Mouse (Mus musculus) hindbrain, embryonic 14.5 days (tissue): ENCODE data around the gene Itprid1. TPM values are rescaled to one million over a fixed set of nuclear protein-coding genes. Genes with fewer than 3 reads are reported as not detected.

Source experiments
- ATAC-seq: fragments of 200-750 bp; cut with Nextera tagmentation; 2 replicates; pipeline ENCODE4 v1.8.0; 2017; ENCODE audit warnings: moderate number of reproducible peaks, mild to moderate bottlenecking, moderate TSS enrichment, moderate library complexity; ENCODE audit not compliant: low FRiP score
- DNase-seq: peaks from one replicate; pipeline ENCODE4 v3.0.0-alpha.2; 2015; ENCODE audit warnings: low spot score
- H3K27ac ChIP-seq: fragments of 300-500 bp; sonication (generic); 2 replicates; pipeline ENCODE4 v1.5.1; 2014; ENCODE audit warnings: mild to moderate bottlenecking, moderate library complexity
- H3K27me3 ChIP-seq: fragments of 300-500 bp; sonication (generic); 2 replicates; pipeline ENCODE4 v1.6.1; 2014; ENCODE audit warnings: mild to moderate bottlenecking, low read length, mixed read lengths; ENCODE audit not compliant: control insufficient read depth, insufficient read depth
- H3K36me3 ChIP-seq: fragments of 300-500 bp; sonication (generic); replicated peaks from 2 replicates; pipeline ENCODE4 v1.6.1; 2014; ENCODE audit not compliant: control insufficient read depth, insufficient read depth
- H3K4me1 ChIP-seq: fragments of 300-500 bp; sonication (generic); replicated peaks from 2 replicates; pipeline ENCODE4 v1.6.1; 2014; ENCODE audit warnings: antibody characterized with exemption, low read length, mixed read lengths; ENCODE audit not compliant: control insufficient read depth, insufficient read depth
- H3K4me2 ChIP-seq: fragments of 300-500 bp; sonication (generic); replicated peaks from 2 replicates; pipeline ENCODE4 v1.6.1; 2014; ENCODE audit warnings: mild to moderate bottlenecking, moderate library complexity
- H3K4me3 ChIP-seq: fragments of 300-500 bp; sonication (generic); replicated peaks from 2 replicates; pipeline ENCODE4 v1.5.1; 2014; ENCODE audit warnings: mild to moderate bottlenecking, low read length
- H3K9ac ChIP-seq: fragments of 300-500 bp; sonication (generic); 2 replicates; pipeline ENCODE4 v1.6.1; 2014
- H3K9me3 ChIP-seq: fragments of 300-500 bp; sonication (generic); 2 replicates; pipeline ENCODE4 v1.6.1; 2016; ENCODE audit warnings: low read length; ENCODE audit not compliant: control insufficient read depth
- WGBS: fragments of 180-500 bp; shearing (Covaris S2); extraction: QIAGEN DNeasy Blood & Tissue Kit; methylation state at CpG from one replicate; pipeline ENCODE4 v1.1.7; 2014; 5-methylcytosine and 5-hydroxymethylcytosine counted together
- polyA plus RNA-seq: library from polyadenylated mRNA; unstranded; fragments of >200 nt; fragmentation: Nextera tagmentation; extraction: Ambion mirVana; gene quantifications from 2 replicates; pipeline ENCODE4 v1.2.1, GENCODE M21; 2014

Gene Itprid1
- not detected in 2 replicates for polyA plus RNA-seq

GRCm38 (mm10) chr6:55836650-55837320 is at the start of gene Itprid1:
TSS of gene Itprid1 (plus strand) at chr6:55836895.
- no peak within 1 kb of the TSS for H3K27ac ChIP-seq
- ATAC-seq (no peak), DNase-seq (no peak)
- no peaks in the 10 kb centered on the region for H3K27me3 ChIP-seq
- no peaks in the 10 kb centered on the region for H3K4me1 ChIP-seq
- no peak within 1 kb of the TSS for H3K9ac ChIP-seq
- H3K4me3 ChIP-seq = no peak within 1 kb of the TSS
- WGBS = 88% methylated on average over 8 of the region's 8 CpGs
- no peaks in the 10 kb centered on the region for H3K36me3 ChIP-seq
- H3K9me3 ChIP-seq = no peaks in the 10 kb centered on the region
- H3K4me2 ChIP-seq = no peak within 1 kb of the TSS

DNA sequence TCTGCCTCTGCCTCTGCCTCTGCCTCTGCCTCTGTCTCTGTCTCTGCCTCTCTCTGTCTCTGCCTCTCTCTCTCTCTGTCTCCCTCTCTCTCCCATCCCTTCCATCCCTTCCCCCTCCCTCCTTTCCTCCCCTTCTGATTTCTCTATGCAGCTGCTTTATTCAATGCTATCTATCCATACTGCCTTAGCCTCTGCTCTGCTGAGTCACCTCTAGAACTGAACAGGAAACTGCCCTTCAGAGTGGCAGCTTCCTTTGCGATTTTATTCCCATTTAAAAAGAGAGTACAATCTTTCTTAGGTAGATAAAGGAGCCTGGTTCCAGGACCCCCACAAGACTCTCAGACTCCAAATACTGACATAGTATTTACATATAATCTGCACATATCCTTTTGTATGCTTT is 47.1 kb upstream of the Itprid1 start:
- DNase-seq = no peak
- H3K9ac ChIP-seq = no peak overlapping the region
- no peaks in the 10 kb centered on the region for H3K9me3 ChIP-seq
- 73% methylated on average over 1 of the region's 1 CpGs for WGBS
- ATAC-seq = no peak
- H3K27ac ChIP-seq = no peak overlapping the region
- no peaks in the 10 kb centered on the region for H3K27me3 ChIP-seq
- H3K4me3 ChIP-seq = no peak overlapping the region
- no peak overlapping the region for H3K4me2 ChIP-seq
- H3K4me1 ChIP-seq = peaks cover 19% of the 10 kb centered on the region
- no peaks in the 10 kb centered on the region for H3K36me3 ChIP-seq

DNA sequence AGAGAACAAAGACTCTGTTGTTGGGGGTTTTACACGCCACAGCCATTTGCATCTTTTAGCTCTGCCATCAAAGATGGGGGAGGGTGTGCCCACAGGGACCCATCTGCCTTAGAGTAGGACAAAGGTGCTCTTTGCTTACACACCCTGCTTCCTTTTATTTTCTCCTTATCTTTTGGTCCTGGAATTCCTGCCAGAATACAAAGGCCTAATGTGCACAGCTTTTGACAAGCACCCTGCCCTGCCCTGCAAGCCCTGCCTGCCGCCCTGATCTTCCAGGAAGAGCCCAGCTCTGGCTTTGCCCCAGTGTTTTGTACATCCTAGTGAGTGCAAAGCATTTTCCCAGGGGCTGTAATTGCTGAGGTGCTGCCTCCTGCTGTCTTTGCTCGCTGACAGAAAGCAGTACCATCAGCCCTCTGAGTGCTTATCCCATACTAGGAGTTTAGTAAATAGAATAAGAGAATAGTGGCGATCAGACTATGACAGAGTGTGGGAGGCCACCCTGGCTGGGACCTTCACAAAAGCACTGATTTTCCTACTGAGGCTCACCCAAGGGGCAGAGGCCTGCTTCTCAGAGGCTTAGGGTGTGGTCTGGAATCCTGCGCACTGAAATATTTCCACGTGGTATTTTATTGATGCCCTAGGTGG is 44.7 kb upstream of the Itprid1 start:
- H3K9ac ChIP-seq = peak overlapping the region; percentile 2
- H3K4me2 ChIP-seq = no peak overlapping the region
- DNase-seq = peak; percentile 42
- ATAC-seq = peak; percentile 72
- no peaks in the 10 kb centered on the region for H3K9me3 ChIP-seq
- H3K27me3 ChIP-seq = no peaks in the 10 kb centered on the region
- WGBS = 9% methylated on average over 6 of the region's 6 CpGs
- peaks cover 19% of the 10 kb centered on the region for H3K4me1 ChIP-seq
- H3K36me3 ChIP-seq = no peaks in the 10 kb centered on the region
- H3K4me3 ChIP-seq = no peak overlapping the region
- peak overlapping the region; percentile 80 for H3K27ac ChIP-seq

DNA sequence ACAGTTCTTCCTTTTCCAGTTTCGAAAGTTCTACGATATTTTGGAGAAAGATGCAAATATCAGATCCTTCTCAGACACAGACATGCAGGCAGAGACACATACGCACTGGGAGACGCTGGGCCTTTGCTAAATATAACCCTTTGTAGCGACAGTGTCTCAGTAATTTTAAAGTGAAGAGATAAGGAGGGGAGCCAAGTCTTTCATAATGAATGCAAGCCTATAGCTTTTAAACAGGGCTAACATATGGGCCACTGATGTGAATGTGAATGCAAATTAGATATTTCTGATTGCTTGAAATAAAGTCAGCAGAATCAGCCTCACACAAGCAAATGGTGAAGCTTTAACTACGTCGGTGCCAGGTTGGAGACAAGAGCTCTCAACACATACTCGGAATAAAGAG is 44.2 kb upstream of the Itprid1 start:
- H3K4me3 ChIP-seq = no peak overlapping the region
- DNase-seq = no peak
- H3K27ac ChIP-seq = peak overlapping the region; percentile 80
- H3K9ac ChIP-seq = 0 out of 2 replicates have a peak overlapping the region, but pooled peaks have one; percentile 2
- no peaks in the 10 kb centered on the region for H3K27me3 ChIP-seq
- no peaks in the 10 kb centered on the region for H3K9me3 ChIP-seq
- no peaks in the 10 kb centered on the region for H3K36me3 ChIP-seq
- no peak overlapping the region for H3K4me2 ChIP-seq
- ATAC-seq = peak; percentile 38; the same call in 1 of the 2 replicates
- peaks cover 19% of the 10 kb centered on the region for H3K4me1 ChIP-seq
- 35% methylated on average over 8 of the region's 8 CpGs for WGBS

DNA sequence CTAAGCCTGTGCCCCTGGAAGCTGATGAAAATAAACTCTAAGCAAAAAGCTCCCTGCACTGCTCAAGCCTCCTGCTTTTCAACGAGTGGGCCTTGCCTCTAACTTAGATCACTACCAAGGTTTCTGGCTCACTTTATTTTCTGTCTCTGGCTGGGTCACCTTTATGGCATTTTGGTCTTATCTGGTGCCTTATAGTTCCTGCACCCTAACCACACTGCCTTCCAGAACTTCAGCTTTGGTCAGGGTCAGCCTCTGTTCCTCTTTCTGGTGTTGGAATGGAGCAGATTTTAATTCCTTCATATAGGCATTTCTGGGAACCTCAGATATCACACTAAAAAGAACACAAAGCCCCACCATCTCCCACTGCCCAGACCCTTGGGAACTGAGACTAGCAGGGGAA is 34.0 kb upstream of the Itprid1 start:
- ATAC-seq (no peak), DNase-seq (no peak)
- H3K4me3 ChIP-seq = no peak overlapping the region
- peaks cover 6% of the 10 kb centered on the region; the same call in 1 of the 2 replicates for H3K4me1 ChIP-seq
- H3K9me3 ChIP-seq = no peaks in the 10 kb centered on the region
- no peaks in the 10 kb centered on the region for H3K36me3 ChIP-seq
- H3K27me3 ChIP-seq = no peaks in the 10 kb centered on the region
- no peak overlapping the region for H3K27ac ChIP-seq
- H3K9ac ChIP-seq = no peak overlapping the region
- H3K4me2 ChIP-seq = no peak overlapping the region
- 81% methylated on average over 1 of the region's 1 CpGs for WGBS

DNA sequence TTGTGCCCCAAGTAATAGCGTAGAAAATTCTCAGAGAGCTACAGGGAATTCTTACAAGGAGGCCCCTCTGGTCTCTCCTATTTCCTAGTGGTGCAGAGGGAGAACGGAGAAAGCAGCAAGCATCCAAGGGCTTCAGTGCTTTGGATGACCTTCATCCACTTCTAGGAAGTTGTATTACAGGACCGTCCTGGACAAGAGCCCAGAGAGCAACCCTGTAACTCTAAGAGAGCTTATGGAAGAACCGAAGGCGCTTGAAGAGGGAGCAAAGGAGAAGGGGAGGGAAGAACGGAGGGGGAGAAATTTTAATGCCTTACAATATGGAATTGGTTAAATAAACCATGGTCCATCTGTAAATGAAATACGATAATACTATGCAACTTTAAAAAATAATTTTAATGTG is 33.3 kb upstream of the Itprid1 start:
- no peak overlapping the region for H3K4me3 ChIP-seq
- no peaks in the 10 kb centered on the region for H3K9me3 ChIP-seq
- no peak overlapping the region for H3K27ac ChIP-seq
- ATAC-seq (no peak), DNase-seq (no peak)
- H3K9ac ChIP-seq = no peak overlapping the region
- WGBS = 76% methylated on average over 7 of the region's 7 CpGs
- no peaks in the 10 kb centered on the region for H3K36me3 ChIP-seq
- peaks cover 6% of the 10 kb centered on the region; the same call in 1 of the 2 replicates for H3K4me1 ChIP-seq
- H3K27me3 ChIP-seq = no peaks in the 10 kb centered on the region
- H3K4me2 ChIP-seq = no peak overlapping the region

GRCm38 (mm10) chr6:55803991-55804680 is 32.6 kb upstream of the Itprid1 start:
- Histone ChIP-seq H3K36me3 (no peaks in the 10 kb centered on the region), H3K27me3 (no peaks in the 10 kb centered on the region), H3K9ac (no peak overlapping the region), H3K4me2 (no peak overlapping the region), H3K27ac (no peak overlapping the region), H3K4me3 (no peak overlapping the region), H3K9me3 (no peaks in the 10 kb centered on the region), H3K4me1 (peaks cover 6% of the 10 kb centered on the region; the same call in 1 of the 2 replicates)
- WGBS = 29% methylated on average over 12 of the region's 12 CpGs
- DNase-seq = peak; percentile 74
- ATAC-seq = peak; percentile 60

GRCm38 (mm10) chr6:55804681-55805000 is 32.1 kb upstream of the Itprid1 start:
- no peak overlapping the region for H3K4me3 ChIP-seq
- no peaks in the 10 kb centered on the region for H3K27me3 ChIP-seq
- DNase-seq (no peak), ATAC-seq (no peak)
- no peaks in the 10 kb centered on the region for H3K36me3 ChIP-seq
- no peak overlapping the region for H3K4me2 ChIP-seq
- 85% methylated on average over 4 of the region's 4 CpGs for WGBS
- no peaks in the 10 kb centered on the region for H3K9me3 ChIP-seq
- H3K9ac ChIP-seq = no peak overlapping the region
- no peak overlapping the region for H3K27ac ChIP-seq
- H3K4me1 ChIP-seq = peaks cover 6% of the 10 kb centered on the region; the same call in 1 of the 2 replicates
